Mouse (Mus musculus) heart, embryonic 11.5 days (tissue): ENCODE data around the gene Ctsl. TPM values are rescaled to one million over a fixed set of nuclear protein-coding genes. Genes with fewer than 3 reads are reported as not detected.

ENCODE experiments used
- ATAC-seq: fragments of 200-750 bp; cut with Nextera tagmentation; replicated peaks from 2 replicates; pipeline ENCODE4 v1.8.0; 2017; ENCODE audit warnings: moderate library complexity; ENCODE audit not compliant: insufficient number of reproducible peaks, low FRiP score, low TSS enrichment
- H3K27ac ChIP-seq: fragments of 300-500 bp; sonication (generic); 2 replicates; pipeline ENCODE4 v1.5.1; 2014; ENCODE audit warnings: mild to moderate bottlenecking, low read depth, low read length
- H3K27me3 ChIP-seq: fragments of 300-500 bp; sonication (generic); 2 replicates; pipeline ENCODE4 v1.6.1; 2014; ENCODE audit warnings: mild to moderate bottlenecking, low read length, mixed read lengths; ENCODE audit not compliant: control insufficient read depth, insufficient read depth
- H3K36me3 ChIP-seq: fragments of 300-500 bp; sonication (generic); 2 replicates; pipeline ENCODE4 v1.6.1; 2014; ENCODE audit warnings: mild to moderate bottlenecking, low read length, moderate library complexity, mixed read lengths; ENCODE audit not compliant: control insufficient read depth, insufficient read depth
- H3K4me1 ChIP-seq: fragments of 300-500 bp; sonication (generic); 2 replicates; pipeline ENCODE4 v1.6.1; 2014; ENCODE audit warnings: low read length; ENCODE audit not compliant: control insufficient read depth, insufficient read depth
- H3K4me2 ChIP-seq: fragments of 300-500 bp; sonication (generic); 2 replicates; pipeline ENCODE4 v1.6.1; 2014; ENCODE audit warnings: mild to moderate bottlenecking, moderate library complexity
- H3K4me3 ChIP-seq: fragments of 300-500 bp; sonication (generic); 2 replicates; pipeline ENCODE4 v1.5.1; 2014; ENCODE audit warnings: low read depth, low read length
- H3K9ac ChIP-seq: fragments of 300-500 bp; sonication (generic); 2 replicates; pipeline ENCODE4 v1.6.1; 2014; ENCODE audit warnings: mild to moderate bottlenecking, low read depth, low read length, moderate library complexity
- H3K9me3 ChIP-seq: fragments of 300-500 bp; sonication (generic); replicated peaks from 2 replicates; pipeline ENCODE4 v1.6.1; 2016; ENCODE audit warnings: low read length; ENCODE audit not compliant: control insufficient read depth
- WGBS: fragments of 180-500 bp; shearing (Covaris S2); extraction: QIAGEN DNeasy Blood & Tissue Kit; methylation state at CpG from one replicate; pipeline ENCODE4 v1.1.7; 2014; ENCODE audit not compliant: insufficient replicate concordance; 5-methylcytosine and 5-hydroxymethylcytosine counted together
- polyA plus RNA-seq: library from polyadenylated mRNA; unstranded; fragments of >200 nt; fragmentation: Nextera tagmentation; extraction: Ambion mirVana; gene quantifications from 2 replicates; pipeline ENCODE4 v1.2.1, GENCODE M21; 2014

Gene Ctsl
- polyA plus RNA-seq, 1 experiment from 2014 or later = 296 TPM

GRCm38 (mm10) chr13:64386048-64386447 lies 15.4 kb upstream of the Ctsl start:
- no peak for ATAC-seq
- H3K36me3 ChIP-seq = no peaks in the 10 kb centered on the region
- H3K4me3 ChIP-seq = no peak overlapping the region
- H3K27me3 ChIP-seq = no peaks in the 10 kb centered on the region
- H3K9ac ChIP-seq = no peak overlapping the region
- no peak overlapping the region for H3K27ac ChIP-seq
- 33% methylated on average over 2 of the region's 2 CpGs for WGBS
- H3K4me2 ChIP-seq = no peak overlapping the region
- H3K9me3 ChIP-seq = no peaks in the 10 kb centered on the region
- no peaks in the 10 kb centered on the region for H3K4me1 ChIP-seq

- no peaks in the 10 kb centered on the region for H3K27me3 ChIP-seq
- no peak for ATAC-seq
- no peaks in the 10 kb centered on the region for H3K9me3 ChIP-seq
- 81% methylated on average over 3 of the region's 3 CpGs for WGBS
- no peaks in the 10 kb centered on the region for H3K4me1 ChIP-seq
- no peak overlapping the region for H3K4me3 ChIP-seq
- no peak overlapping the region for H3K9ac ChIP-seq
- no peaks in the 10 kb centered on the region for H3K36me3 ChIP-seq
- no peak overlapping the region for H3K27ac ChIP-seq
- H3K4me2 ChIP-seq = no peak overlapping the region
These were observed 14.2 kb upstream of the Ctsl start for GRCm38 (mm10) chr13:64384937-64385336.

- WGBS = 88% methylated on average over 2 of the region's 2 CpGs
- Histone ChIP-seq H3K9me3 (no peaks in the 10 kb centered on the region), H3K36me3 (no peaks in the 10 kb centered on the region), H3K27me3 (no peaks in the 10 kb centered on the region), H3K4me3 (no peak overlapping the region), H3K27ac (no peak overlapping the region), H3K9ac (no peak overlapping the region), H3K4me1 (no peaks in the 10 kb centered on the region; the same call in 1 of the 2 replicates), H3K4me2 (no peak overlapping the region)
- ATAC-seq = no peak
These were observed 9.6 kb upstream of the Ctsl start for GRCm38 (mm10) chr13:64380251-64380650.

- 85% methylated on average over 4 of the region's 4 CpGs for WGBS
- Histone ChIP-seq H3K27ac (no peak overlapping the region), H3K9ac (no peak overlapping the region), H3K27me3 (no peaks in the 10 kb centered on the region), H3K4me1 (peaks cover 8% of the 10 kb centered on the region), H3K4me3 (no peak overlapping the region), H3K36me3 (no peaks in the 10 kb centered on the region), H3K4me2 (no peak overlapping the region), H3K9me3 (no peaks in the 10 kb centered on the region)
- ATAC-seq = no peak
These were observed 7.9 kb upstream of the Ctsl start for GRCm38 (mm10) chr13:64378601-64379000.

GRCm38 (mm10) chr13:64376472-64376871 lies 5.8 kb upstream of the Ctsl start:
- no peak overlapping the region for H3K4me2 ChIP-seq
- no peak overlapping the region for H3K27ac ChIP-seq
- no peak for ATAC-seq
- WGBS = 86% methylated on average over 2 of the region's 2 CpGs
- no peak overlapping the region for H3K9ac ChIP-seq
- H3K9me3 ChIP-seq = no peaks in the 10 kb centered on the region
- peaks cover 11% of the 10 kb centered on the region for H3K4me1 ChIP-seq
- H3K4me3 ChIP-seq = no peak overlapping the region
- H3K36me3 ChIP-seq = no peaks in the 10 kb centered on the region
- H3K27me3 ChIP-seq = no peaks in the 10 kb centered on the region

- ATAC-seq = 0 out of 2 replicates have a peak, but pooled peaks have one; percentile 50
- H3K4me2 ChIP-seq = peak overlapping the region; percentile 30
- no peak overlapping the region for H3K4me3 ChIP-seq
- WGBS = 18% methylated on average over 7 of the region's 7 CpGs
- H3K9ac ChIP-seq = no peak overlapping the region
- H3K9me3 ChIP-seq = no peaks in the 10 kb centered on the region
- peaks cover 11% of the 10 kb centered on the region for H3K4me1 ChIP-seq
- H3K27ac ChIP-seq = no peak overlapping the region
- H3K27me3 ChIP-seq = no peaks in the 10 kb centered on the region
- no peaks in the 10 kb centered on the region for H3K36me3 ChIP-seq
These were observed 4.5 kb upstream of the Ctsl start for GRCm38 (mm10) chr13:64375160-64375559.

GRCm38 (mm10) chr13:64373695-64374094 lies 3.0 kb upstream of the Ctsl start:
- 3% methylated on average over 1 of the region's 1 CpGs for WGBS
- Histone ChIP-seq H3K9me3 (no peaks in the 10 kb centered on the region), H3K9ac (no peak overlapping the region), H3K27ac (no peak overlapping the region), H3K36me3 (no peaks in the 10 kb centered on the region), H3K27me3 (no peaks in the 10 kb centered on the region), H3K4me2 (no peak overlapping the region), H3K4me3 (no peak overlapping the region), H3K4me1 (peaks cover 15% of the 10 kb centered on the region)
- ATAC-seq = no peak

GRCm38 (mm10) chr13:64369805-64370172 lies 901 bp downstream of the Ctsl start:
- H3K27ac ChIP-seq = peak overlapping the region; percentile 83
- peak; percentile 68 for ATAC-seq
- H3K4me2 ChIP-seq = peak overlapping the region; percentile 71
- no peaks in the 10 kb centered on the region for H3K9me3 ChIP-seq
- H3K4me3 ChIP-seq = peak overlapping the region; percentile 88
- H3K27me3 ChIP-seq = no peaks in the 10 kb centered on the region
- WGBS = under 1% methylated on average over 29 of the region's 29 CpGs
- H3K9ac ChIP-seq = peak overlapping the region; percentile 85
- peaks cover 15% of the 10 kb centered on the region for H3K36me3 ChIP-seq
- H3K4me1 ChIP-seq = peaks cover 10% of the 10 kb centered on the region

- peaks cover 17% of the 10 kb centered on the region for H3K36me3 ChIP-seq
- ATAC-seq = no peak
- H3K4me1 ChIP-seq = peaks cover 7% of the 10 kb centered on the region
- peak overlapping the region; percentile 71 for H3K4me2 ChIP-seq
- no peak overlapping the region for H3K27ac ChIP-seq
- H3K4me3 ChIP-seq = peak overlapping the region; percentile 88
- H3K27me3 ChIP-seq = no peaks in the 10 kb centered on the region
- 0 out of 2 replicates have a peak overlapping the region, but pooled peaks have one; percentile 6 for H3K9ac ChIP-seq
- no peaks in the 10 kb centered on the region for H3K9me3 ChIP-seq
- WGBS = 89% methylated on average over 1 of the region's 1 CpGs
These were observed 2.1 kb downstream of the Ctsl start for GRCm38 (mm10) chr13:64368596-64368995.
